Mouse (Mus musculus): ENCODE results near the gene Ptpdc1. TPM values are rescaled to one million over a fixed set of nuclear protein-coding genes. Genes with fewer than 3 reads are reported as not detected.

Gene Ptpdc1
- total RNA-seq, 1 experiment from 2014 or later, result 7.2 TPM

DNA sequence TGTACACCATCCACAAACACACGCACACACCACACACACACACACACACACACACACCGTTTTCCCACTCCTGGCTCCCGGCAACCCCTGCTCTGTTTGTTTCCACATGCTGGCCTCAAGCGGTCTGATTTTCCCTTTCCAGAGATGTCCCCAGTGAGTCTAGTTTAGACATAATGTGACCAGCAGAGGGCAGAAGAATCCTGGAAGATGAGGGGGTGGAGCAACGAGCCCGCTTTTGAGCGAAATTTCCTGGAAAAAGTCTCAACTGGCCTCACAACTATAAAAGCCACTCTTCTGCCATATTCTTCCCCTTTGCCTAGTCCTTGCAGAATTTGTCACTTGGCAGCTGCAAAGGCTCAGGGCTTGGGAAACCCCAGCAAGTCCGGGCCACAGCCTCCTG lies 30.2 kb upstream of the Ptpdc1 start:
- peak; percentile 79 for DNase-seq

DNA sequence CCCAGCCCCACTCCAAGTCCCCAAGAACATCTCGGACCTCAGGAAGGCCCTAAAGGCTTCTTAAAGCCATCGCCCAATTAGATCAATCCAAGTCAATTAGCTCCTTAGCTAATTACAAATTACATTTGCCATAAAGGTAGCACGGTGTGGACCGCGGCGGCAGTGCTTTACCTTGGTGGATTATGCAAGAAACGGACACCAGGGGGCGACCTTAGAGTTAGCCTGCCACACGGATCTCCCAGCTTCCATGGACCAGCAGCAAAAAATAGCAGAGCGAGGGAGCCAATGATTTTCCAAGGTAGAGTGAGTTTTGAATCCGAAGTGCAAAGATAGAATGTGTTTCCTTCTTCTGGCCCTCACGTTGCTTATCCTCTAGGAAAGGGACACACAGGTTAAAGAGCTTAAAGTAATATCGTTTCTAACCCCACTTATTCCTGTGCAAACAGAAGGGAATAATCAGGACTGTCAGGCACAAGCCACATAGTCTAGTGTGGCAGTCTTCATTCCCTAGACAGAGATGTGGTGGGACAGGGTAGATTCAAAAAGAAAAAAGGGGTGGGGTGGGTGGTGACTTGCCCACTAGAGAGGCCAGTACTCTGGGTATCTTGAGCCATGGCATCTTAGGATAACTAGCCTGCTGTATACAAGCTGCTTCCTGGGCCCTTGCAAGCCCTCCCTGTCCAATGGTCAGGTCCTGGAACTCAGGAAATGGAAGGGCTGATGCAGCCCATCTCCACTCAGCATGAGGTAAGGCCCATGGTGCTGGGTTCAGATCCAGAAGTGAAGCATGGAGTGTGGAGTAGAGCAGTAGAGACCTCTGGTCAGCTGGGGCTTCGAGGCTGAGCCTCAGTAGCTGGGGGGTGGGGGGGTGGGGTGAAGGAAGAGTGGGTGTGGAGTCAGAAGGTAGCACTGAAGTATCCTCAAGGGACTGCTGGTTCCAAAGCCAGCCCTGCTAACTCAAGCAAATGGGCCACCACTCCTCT lies 28.6 kb upstream of the Ptpdc1 start:
- peak; percentile 81 for DNase-seq

DNA sequence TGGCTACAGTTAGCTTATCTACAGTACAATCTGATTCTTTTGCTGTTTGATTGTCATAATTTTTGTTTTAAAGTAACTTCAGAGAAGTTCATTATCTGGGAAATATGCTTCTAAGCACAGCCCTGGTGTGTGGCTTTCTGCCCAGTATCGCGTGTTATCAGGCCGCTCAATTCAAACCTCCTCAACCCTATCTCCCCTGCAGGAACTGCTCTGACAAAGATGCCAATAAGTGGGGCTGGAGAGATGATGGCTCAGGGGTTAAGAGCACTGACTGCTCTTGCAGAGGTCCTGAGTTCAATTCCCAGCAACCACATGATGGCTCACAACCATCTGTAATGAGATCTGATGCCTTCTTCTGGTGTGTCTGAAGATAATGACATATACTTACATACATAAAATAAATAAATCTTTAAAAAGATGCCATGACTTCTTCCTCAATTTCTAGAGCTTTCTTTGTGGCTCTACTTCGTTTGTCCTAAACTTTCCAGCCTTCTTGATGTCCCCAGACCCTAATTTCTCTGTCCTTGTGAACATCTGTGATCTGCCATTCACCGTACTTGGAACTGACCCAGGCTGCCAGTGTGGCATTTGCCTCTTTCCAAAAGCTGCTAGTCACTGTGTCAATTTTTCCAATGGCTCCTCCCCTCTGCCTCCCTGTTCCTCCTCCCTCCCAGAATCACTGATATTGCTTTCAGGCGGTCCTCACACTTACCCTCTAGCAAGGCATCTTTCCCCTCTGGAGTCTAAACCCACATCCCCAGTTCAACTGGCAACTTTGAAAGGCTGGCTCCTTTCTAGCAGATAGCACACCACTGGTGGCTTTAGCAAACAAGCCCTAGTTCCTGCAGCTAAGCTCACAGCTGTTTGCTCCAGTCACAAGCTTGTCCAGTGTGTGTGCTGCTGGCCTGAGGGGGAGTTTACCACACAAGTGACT lies 25.9 kb upstream of the Ptpdc1 start:
- DNase-seq, result no peak

DNA sequence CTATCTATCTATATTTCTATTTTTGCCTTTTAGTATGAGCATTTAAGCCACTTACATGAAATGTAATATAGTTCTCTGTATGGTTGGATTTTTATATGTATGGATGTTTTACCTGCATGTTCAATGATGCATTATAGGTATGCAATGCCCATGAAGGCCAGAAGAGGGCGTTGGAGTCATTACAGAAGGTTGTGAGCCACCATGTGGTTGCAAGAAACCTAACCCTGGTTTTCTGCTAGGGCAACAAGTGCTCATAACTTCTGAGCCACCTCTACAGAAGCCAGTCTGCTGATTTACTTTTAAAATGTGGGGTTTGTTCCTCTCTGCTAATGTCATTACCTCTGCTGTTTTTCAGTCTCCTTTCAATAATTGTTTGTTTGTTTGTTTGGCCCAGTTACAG lies 25.2 kb upstream of the Ptpdc1 start:
- DNase-seq, result peak; percentile 38

DNA sequence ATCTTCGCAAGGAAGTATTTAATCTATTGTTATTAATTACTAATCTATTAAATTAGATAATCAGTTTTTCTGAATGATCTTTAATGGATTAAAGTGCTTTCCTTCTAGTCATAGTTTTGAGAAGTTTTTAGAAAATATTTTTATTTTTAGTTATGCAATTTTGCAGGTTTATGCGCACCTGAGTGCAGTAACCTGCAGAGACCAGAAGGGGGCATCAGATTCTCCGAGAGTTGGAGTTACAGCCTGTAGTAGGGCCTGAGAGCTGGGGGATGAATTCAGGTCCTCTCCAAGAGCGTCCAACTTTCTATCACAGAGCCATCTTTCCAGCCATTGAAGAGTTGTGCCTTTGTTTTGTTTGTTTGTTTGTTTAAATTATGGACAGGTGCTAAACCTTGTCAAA lies 21.2 kb upstream of the Ptpdc1 start:
- no peak for DNase-seq

DNA sequence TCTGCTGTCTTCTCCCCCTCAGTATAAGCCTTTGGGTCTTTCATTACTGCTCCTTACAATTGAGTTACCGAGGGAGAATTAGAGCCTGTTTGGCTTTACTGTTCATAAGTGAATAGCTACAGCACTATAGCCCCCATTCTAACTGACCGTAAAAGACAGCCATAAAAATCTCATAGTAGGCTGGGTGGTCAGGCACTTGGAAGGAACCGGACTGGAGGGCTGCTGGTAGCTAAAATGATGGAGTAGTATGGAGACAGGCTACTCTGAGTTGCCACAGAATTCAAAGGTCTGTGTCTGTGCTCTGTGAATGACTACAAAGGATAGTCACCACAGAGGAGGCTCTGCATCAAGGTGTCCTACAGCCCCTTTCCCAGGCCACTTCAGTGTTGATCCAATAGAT lies 18.5 kb upstream of the Ptpdc1 start:
- no peak for DNase-seq

DNA sequence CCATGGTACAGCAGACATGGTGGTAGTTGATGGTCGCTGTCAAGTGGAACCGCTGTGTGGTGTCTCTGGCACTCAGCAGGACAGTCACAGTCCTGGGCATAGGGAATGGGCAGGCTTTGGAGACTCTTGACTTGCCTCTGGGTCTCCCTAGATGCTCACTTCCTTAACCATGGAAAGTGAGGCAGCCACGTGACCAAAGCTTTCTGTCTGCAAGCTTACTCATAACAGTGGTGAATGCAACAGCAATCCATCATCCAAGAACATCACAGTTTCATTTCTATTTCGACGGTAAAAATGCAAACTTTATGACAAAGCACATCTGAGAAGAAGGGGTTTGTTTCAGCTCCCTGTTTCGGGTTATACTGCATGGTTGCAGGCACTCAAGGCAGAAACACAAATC lies 17.6 kb upstream of the Ptpdc1 start:
- DNase-seq, result no peak

DNA sequence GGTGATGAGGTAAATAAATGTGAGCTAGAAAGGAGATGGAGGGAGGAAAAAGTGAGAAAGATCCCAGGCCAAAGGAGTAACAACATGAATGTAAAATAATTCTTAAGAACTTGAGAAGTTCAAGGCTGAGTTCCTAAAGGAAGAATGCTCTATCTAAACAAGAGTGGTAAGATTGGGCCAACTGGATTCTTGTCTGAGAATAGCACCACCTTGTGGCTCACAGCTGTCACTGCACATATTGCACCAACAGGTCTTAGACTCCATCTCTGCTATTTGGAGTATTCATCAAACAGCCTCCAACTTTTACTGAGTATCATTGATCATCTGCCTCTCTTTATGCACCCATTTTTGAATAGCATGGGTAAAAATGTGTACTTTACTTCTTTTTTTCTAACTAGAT lies 14.1 kb upstream of the Ptpdc1 start:
- DNase-seq, result peak; percentile 65

DNA sequence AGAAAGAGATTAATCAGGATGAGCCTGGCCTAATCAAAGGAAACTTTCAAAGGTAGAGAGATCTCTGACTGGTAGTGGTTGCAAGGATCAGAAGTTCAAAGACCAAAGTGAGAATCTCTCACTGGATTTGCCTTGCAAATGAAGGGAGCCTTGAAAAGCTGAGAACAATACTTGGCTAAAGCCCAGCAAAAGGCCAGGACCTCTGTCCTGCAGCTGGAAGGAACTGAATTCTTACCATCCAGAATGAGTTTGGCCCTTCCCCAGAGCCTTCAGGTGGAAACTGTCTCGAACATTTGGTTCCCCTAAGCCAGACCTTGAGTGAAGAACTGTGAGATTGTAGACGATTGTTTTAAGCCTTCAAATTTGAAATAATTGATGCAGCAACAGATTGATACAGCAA lies 12.2 kb upstream of the Ptpdc1 start:
- no peak for DNase-seq

DNA sequence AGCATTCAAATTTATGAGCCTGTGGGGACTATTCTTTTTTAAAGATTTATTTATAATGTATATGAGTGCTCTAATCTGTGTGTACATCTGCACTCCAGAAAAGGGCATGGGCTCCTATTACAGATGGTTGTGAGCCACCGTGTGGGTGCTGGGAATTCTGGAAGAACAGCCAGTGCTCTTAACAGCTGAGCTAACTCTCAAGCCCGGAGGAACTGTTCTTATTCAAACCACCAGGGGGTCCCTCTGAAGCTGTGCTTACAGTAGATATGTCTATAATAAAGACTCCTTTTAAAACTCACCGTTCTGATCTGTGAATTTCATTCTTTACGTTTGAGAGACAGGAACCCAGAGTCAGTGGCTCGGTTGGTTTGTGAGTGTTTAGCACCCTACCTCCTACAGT lies 6.2 kb upstream of the Ptpdc1 start:
- no peak for DNase-seq

DNA sequence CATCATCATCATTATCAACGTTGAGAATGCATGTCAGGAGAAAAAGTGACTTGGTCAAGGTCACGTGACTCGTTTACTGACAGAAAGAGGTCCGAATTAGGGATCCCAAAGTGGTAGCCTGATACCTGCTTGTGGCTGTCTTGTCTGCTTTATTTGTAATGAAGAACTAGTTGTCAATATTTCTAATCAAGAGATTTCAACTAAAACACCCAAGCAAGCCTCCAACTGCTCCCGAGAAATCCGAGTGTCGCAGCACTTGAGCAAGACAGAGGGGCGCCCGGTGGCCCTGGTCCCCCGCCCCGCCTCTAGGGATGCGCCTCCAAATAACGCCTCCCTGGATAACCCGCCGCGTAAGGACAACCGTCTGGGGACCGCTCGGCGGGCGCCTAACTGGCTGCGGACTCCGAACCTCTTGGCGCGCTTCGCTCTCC lies 481 bp downstream of the Ptpdc1 start:
- no peak for DNase-seq

DNA sequence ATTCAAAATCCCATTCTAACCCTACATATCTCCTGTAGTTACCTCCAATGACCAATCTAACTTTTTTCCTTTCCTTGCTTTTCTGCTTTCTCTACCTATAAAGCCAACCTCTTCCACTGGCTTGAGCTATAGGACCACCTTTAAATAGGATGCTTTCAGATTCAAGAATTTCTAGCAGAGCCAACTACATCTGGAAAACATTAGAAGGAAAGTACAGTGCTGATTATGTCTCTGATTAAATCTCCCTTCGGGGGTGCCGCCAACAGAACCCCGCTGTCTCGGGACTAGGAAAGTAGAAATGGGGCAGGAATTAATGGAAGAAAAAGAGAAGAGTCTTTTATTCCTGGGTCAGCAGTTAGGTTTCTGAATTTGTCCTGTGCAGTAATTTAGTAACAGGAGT lies 6.6 kb downstream of the Ptpdc1 start:
- no peak for DNase-seq

DNA sequence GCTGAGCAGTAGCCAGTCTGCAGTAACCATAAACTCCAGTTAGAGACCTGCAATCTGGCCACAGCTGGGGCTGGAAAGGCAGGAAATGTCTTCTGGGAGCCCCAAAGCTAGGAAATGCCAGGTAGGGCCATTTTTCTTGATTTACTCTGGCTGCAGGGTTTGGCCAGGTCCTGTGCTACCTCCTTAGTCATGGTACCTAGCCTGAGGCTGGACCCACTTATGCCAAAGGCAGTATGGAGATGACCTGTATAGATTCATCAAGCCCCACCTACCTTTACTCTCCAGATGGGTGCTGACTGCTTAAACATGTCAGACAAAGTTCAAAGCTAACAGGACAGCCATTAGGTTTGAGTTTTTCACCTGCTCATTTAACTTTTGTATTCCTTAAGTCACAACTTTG lies 7.7 kb downstream of the Ptpdc1 start:
- DNase-seq, result no peak

DNA sequence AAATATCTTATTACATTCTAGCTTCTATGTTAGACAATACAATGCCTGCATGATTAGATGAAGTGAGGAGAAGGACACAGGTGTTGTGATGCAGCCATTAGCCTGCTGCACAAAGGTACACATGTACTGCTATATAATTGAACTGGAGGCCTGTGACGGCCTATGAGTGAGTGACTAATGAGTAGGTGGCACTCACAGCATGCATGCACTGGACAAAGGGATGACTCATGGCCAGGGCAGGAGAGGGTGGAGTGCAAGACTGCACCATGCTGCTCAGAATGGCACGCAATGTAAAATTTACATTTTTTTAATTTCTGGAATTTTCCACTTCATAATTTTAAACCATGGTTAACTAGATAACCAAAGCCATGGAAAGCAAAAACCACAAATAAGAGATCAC lies 10.9 kb downstream of the Ptpdc1 start:
- DNase-seq, result no peak

DNA sequence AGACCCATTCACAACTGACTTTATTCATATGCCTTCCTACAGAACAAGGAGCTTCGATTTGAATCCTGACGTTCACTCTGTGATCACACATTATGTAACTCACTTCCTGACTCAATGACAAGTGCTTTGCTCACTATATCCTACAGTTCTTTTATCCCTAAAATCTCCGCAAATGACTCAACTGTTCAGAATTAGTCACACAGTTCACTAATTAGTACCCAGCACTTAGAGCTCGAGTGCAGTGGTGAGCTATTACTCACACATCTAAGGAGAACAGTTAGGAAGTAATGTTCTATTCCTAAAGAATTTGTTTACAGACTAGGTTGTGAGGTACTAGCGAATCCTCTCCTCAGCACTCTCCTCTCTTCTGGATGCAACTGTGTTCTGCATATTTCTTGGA lies 16.4 kb downstream of the Ptpdc1 start:
- DNase-seq, result no peak

DNA sequence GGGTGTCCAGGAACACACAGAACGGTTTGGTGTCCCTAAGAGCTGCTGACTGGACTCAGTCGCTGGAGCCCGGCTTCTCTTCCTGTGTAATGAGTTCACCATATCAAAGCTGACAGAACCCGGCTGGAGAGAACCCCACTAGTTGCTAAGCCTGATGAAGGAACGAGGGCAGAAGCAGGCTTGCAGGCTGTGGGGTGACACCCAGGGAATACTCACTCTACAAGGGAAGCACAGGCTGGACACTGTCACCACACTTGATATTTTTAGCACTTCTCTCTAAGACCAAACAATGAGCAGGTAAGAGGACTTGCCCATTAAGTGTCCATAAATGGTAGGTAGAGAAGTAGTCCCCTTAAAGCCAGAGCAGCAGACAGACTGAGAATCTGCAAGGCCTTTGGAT lies 20.9 kb downstream of the Ptpdc1 start:
- no peak for DNase-seq

DNA sequence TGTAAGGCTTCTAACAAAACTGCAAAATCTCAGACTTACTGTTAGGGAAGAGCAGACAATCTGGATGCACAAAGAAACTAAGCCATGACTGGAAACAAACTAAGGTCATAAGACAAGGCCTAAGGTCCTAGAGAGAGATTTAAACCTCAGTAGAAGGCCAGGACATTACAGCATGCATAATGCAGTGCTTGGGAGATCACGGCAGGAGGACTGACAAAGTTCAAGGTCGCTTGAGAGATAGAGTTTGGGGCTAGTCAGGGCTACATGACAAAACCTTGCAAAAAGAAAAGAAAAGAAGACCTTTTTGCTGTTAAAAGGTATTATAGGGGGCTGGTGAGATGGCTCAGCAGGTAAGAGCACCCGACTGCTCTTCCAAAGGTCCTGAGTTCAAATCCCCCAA lies 22.2 kb downstream of the Ptpdc1 start:
- DNase-seq, result no peak

DNA sequence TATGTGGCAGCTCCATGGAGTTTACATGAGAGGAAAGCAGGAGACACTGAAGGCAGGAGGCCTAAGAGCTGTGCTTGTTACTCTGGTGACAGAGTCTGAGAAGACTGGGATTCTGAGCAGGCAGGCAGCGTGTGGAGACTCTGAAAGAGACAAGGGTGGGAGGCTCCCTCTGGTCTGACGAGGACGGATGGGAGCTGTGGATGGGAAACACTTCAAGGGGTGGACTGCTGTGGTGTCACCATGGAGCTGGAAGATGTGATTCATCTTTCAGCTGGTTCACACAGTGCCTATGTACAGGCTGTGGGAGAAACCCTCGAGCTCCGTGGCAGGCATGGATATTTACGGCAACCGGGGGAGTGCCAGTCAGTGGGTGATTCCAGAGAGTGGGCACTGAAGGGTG lies 30.9 kb downstream of the Ptpdc1 start:
- DNase-seq, result no peak

DNA sequence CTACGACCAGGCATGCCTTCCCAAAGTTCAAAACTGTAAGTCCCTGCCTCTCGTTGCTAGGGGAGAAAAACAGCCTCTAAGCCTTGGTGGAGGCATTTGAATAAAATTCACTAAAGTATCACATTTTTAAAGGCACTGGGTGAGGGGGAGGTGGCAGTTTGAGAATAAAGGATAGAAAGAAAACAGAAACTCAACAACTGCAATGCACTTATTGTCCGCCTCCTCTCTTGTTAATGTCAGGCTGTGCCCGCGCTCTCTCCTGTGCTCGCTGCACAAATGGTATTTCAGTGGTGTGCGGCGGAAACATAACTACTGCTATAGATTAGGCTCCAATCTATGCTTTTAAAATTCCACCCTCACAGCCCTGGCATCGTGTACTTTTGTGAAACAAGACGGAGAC lies 31.4 kb downstream of the Ptpdc1 start:
- DNase-seq, result no peak

DNA sequence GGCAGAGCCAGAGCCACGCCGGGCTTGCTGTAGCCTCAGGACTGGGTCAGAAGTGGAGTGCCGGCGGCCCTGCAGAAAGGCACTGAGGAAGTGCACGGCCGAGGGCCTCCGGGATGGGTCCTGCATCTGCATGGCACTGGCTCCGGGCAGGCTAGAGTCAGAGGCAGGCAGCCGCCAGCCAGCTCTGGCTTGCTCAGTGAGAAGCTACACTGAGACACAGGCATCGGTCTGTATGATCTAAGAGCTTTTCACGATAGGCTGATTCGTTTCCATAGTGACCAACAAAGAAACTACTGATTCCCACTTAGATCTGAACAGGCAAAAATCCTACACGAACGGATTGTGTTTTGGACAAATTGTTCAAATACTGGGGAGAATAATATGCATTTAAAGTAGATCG lies 32.3 kb downstream of the Ptpdc1 start:
- no peak for DNase-seq

DNA sequence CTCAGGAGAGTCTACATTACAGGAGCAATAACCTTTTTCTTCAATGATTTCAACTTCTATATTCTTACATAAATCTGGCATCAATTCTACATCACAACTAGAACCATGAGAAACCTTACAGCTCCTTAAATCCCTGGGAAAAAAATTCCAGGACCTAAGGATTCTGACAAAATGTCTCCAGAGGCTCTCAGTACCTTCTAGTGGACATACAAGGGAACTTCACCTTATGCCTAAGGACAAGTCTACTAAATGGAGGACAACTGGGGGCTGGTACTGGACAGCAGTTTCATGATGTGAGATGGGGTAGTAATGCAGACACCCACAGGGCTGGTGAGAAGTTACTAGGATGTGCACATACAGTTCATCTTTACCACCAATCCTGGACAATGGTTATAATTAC lies 34.7 kb downstream of the Ptpdc1 start:
- DNase-seq, result no peak

DNA sequence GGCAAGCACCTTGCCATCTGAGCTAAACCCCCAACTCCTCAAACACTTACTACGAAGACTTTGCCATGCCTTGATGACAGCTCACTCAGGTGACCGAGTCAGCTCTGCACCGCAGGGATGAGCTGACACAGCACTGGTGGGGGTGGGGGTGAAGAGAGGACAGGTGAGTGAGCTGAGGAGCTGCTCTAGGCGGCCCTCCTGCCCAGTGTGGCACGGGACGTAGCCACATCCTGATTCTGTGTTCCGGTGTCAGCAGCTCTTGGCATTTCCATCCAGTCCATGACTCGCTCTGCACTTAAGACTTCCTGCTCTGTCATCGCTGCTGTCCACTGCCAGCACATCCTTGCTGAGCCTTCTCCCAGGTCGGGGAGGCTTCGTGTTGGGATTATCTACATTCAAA lies 38.1 kb downstream of the Ptpdc1 start:
- no peak for DNase-seq

DNA sequence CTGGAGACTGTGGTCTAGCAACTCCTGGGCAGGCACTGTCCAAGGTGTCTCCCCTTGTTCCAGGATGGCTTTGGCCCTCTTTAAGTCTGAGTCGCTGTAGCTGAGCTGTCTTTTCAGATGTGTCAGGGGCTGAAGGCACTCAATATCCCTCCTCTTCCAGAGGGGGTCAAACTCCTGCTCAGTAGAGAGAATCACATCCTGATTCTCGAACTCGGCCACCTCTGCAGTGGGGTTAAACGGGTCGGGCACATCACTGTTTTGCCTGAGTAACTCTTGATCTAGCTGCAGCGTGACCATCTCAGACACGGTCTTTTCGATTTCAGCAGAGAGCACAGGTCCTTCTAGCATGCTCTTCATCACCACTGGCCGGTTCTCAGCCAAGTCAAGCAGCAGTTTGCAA lies 39.0 kb downstream of the Ptpdc1 start:
- no peak for DNase-seq
